Mouse (Mus musculus) hindbrain, embryonic 12.5 days (tissue): ENCODE results near the gene Slc25a3. TPM values are rescaled to one million over a fixed set of nuclear protein-coding genes. Genes with fewer than 3 reads are reported as not detected.

Experiments
- ATAC-seq: fragments of 200-750 bp; cut with Nextera tagmentation; 2 replicates; pipeline ENCODE4 v1.8.0; 2017; ENCODE audit warnings: moderate TSS enrichment; ENCODE audit not compliant: low FRiP score
- H3K27ac ChIP-seq: fragments of 300-500 bp; sonication (generic); 2 replicates; pipeline ENCODE4 v1.5.1; 2016; ENCODE audit warnings: mild to moderate bottlenecking
- H3K27me3 ChIP-seq: fragments of 300-500 bp; sonication (generic); 2 replicates; pipeline ENCODE4 v1.6.1; 2016; ENCODE audit warnings: mild to moderate bottlenecking
- H3K36me3 ChIP-seq: fragments of 300-500 bp; sonication (generic); 2 replicates; pipeline ENCODE4 v1.6.1; 2016; ENCODE audit warnings: mild to moderate bottlenecking
- H3K4me1 ChIP-seq: fragments of 300-500 bp; sonication (generic); 2 replicates; pipeline ENCODE4 v1.6.1; 2016
- H3K4me2 ChIP-seq: fragments of 300-500 bp; sonication (generic); replicated peaks from 2 replicates; pipeline ENCODE4 v1.6.1; 2016; ENCODE audit warnings: mild to moderate bottlenecking
- H3K4me3 ChIP-seq: fragments of 300-500 bp; sonication (generic); 2 replicates; pipeline ENCODE4 v1.5.1; 2016; ENCODE audit warnings: mild to moderate bottlenecking
- H3K9ac ChIP-seq: fragments of 300-500 bp; sonication (generic); 2 replicates; pipeline ENCODE4 v1.6.1; 2016; ENCODE audit warnings: mild to moderate bottlenecking, moderate library complexity
- H3K9me3 ChIP-seq: fragments of 300-500 bp; sonication (generic); replicated peaks from 2 replicates; pipeline ENCODE4 v1.6.1; 2016; ENCODE audit warnings: mild to moderate bottlenecking
- WGBS: fragments of 180-500 bp; shearing (Covaris S2); methylation state at CpG from one replicate; pipeline ENCODE4 v1.1.7; 2016; 5-methylcytosine and 5-hydroxymethylcytosine counted together
- polyA plus RNA-seq: library from polyadenylated mRNA; unstranded; fragments of >200 nt; fragmentation: Nextera tagmentation; extraction: Ambion mirVana; gene quantifications from 2 replicates; pipeline ENCODE4 v1.2.1, GENCODE M21; 2016

Gene Slc25a3
- polyA plus RNA-seq, 1 experiment from 2014 or later, result 390 TPM

DNA sequence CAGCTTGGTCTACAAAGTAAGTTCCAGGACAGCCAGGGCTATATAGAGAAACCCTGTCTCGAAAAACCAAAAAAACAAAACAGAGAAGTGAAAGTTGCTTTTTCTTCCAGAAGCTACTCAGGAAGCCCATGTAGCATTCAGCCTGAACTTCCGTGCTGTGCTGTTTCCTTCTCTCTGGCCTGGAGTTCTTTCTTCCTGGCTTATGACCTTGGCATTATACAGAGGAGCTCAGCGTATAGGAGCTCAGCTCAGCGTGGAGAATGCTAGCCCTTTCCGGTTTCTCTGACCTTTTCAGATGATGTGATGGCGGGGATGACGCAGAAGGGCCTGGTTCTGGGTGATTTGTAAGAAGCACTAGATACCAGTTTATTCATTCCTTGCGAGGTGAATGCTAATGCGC lies 13.5 kb upstream of the Slc25a3 start:
- WGBS, result 69% methylated on average over 9 of the region's 9 CpGs

DNA sequence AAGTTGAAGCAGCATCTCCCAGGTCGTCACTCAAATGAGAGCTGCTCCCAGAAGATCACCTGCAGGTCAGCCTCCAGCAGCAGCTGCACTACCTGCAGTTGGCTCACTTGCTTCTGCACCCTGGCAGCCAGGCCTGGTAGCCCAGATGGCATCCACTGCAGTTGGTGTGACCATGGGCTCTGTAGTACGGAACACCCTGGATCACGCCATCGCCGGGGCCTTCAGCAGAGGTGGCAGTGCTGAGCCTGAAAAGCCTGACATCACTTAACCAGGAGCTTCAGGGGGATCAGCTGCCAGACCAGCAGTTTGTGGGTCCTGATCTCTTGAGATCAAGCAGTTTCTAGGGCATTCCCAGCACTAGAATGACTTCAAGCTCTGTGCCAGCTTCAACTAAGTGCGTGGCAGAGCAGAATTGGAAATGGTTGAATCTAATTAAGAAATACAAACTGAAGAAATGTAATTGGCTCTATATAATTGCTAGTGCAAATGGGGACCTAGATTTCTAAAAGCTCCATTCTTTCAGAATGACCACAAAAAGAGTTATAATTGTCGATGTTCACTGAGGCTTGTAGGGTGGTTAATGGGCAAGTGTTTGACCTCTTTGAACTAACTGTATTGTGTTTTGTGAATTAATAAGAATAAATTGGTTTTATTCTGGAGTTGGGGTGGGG lies 11.6 kb upstream of the Slc25a3 start:
- Histone ChIP-seq H3K27me3 (no peaks in the 10 kb centered on the region), H3K27ac (no peak overlapping the region), H3K9me3 (no peaks in the 10 kb centered on the region), H3K9ac (no peak overlapping the region), H3K4me2 (no peak overlapping the region), H3K4me1 (no peaks in the 10 kb centered on the region), H3K4me3 (no peak overlapping the region), H3K36me3 (no peaks in the 10 kb centered on the region)
- 82% methylated on average over 7 of the region's 7 CpGs for WGBS
- no peak for ATAC-seq

More for the DNA sequence above, 13.5 kb upstream of the Slc25a3 start:
- H3K4me1 ChIP-seq, result no peaks in the 10 kb centered on the region
- no peaks in the 10 kb centered on the region for H3K27me3 ChIP-seq
- H3K4me2 ChIP-seq, result no peak overlapping the region
- H3K9me3 ChIP-seq, result no peaks in the 10 kb centered on the region
- H3K9ac ChIP-seq, result no peak overlapping the region
- H3K27ac ChIP-seq, result no peak overlapping the region
- H3K36me3 ChIP-seq, result no peaks in the 10 kb centered on the region
- H3K4me3 ChIP-seq, result no peak overlapping the region
- ATAC-seq, result no peak

DNA sequence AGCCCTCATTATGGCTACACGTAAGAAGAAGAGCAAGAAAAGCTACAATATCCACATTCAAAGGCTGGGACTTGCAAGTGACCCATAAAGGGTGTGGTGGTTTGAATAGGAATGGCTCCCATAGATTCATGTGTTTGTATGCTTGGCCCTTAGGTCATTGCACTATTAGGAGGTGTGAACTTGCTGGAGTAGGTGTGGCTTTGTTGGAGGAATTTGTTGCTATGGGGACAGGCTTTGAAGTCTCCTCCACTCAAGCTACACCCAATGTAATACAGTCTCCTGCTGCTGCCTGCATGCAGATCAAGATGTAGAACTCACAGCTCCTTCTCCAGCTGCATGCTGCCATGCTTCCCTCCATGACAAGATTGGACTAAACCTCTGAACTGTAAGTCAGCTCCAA lies 7.7 kb upstream of the Slc25a3 start:
- Histone ChIP-seq H3K36me3 (no peaks in the 10 kb centered on the region), H3K27ac (no peak overlapping the region), H3K9me3 (no peaks in the 10 kb centered on the region), H3K4me1 (no peaks in the 10 kb centered on the region), H3K9ac (no peak overlapping the region), H3K4me2 (no peak overlapping the region), H3K4me3 (no peak overlapping the region), H3K27me3 (no peaks in the 10 kb centered on the region)
- WGBS, result 86% methylated on average over 1 of the region's 1 CpGs
- no peak for ATAC-seq

DNA sequence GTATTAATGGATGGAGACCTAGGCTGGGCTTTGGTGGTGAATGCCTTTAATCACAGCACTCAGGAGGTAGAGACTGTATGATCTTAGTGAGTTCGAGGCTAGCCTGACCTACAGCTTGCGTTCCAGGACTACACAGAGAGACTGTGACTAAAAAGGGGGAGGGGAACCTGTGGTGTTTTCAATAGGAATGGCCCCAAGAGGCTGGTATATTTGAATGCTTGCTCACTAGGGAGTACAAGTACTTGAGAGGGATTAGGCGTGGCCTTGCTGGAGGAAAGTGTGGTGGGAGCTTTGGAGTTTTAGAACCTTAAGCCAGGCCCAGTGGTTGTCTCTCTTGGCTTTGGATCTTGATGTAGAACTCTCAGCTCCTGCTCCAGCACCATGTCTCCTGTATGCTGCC lies 6.9 kb upstream of the Slc25a3 start:
- Histone ChIP-seq H3K4me1 (no peaks in the 10 kb centered on the region), H3K4me3 (no peak overlapping the region), H3K27ac (no peak overlapping the region), H3K27me3 (no peaks in the 10 kb centered on the region), H3K9ac (no peak overlapping the region), H3K9me3 (no peaks in the 10 kb centered on the region), H3K36me3 (no peaks in the 10 kb centered on the region), H3K4me2 (no peak overlapping the region)
- WGBS, result 81% methylated on average over 3 of the region's 3 CpGs
- no peak for ATAC-seq

DNA sequence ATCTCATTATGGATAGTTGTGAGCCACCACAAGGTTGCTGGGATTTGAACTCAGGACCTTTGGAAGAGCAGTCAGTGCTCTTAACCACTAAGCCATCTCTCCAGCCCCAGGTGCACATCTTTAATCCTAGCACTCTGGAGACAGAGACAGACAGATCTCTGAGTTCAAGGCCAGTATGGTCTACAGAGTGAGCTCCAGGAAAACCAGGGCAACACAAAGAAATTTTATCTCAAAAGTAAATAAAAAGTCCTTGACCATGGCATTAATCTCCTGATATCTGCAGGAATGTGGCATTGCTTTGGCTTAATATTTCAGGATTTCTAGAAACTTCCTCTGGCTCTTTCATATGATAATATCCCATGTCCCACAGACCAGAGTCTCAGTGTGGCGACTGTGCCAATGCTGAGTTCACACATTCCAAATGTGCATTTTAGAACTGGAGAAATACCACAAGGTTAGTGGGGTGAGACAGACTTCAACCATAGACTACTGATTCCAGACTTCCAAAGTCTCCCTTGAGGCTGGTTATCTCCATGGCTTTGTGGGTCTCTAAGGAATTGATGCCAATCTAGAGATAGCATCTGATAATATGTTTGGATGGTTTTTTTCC lies 4.8 kb upstream of the Slc25a3 start:
- Histone ChIP-seq H3K4me2 (no peak overlapping the region), H3K27me3 (no peaks in the 10 kb centered on the region), H3K9ac (no peak overlapping the region), H3K9me3 (no peaks in the 10 kb centered on the region), H3K4me1 (0 out of 2 replicates have a peak, but pooled peaks cover 3% of the 10 kb centered on the region), H3K36me3 (no peaks in the 10 kb centered on the region), H3K4me3 (no peak overlapping the region), H3K27ac (no peak overlapping the region)
- 78% methylated on average over 1 of the region's 1 CpGs for WGBS
- ATAC-seq, result no peak

DNA sequence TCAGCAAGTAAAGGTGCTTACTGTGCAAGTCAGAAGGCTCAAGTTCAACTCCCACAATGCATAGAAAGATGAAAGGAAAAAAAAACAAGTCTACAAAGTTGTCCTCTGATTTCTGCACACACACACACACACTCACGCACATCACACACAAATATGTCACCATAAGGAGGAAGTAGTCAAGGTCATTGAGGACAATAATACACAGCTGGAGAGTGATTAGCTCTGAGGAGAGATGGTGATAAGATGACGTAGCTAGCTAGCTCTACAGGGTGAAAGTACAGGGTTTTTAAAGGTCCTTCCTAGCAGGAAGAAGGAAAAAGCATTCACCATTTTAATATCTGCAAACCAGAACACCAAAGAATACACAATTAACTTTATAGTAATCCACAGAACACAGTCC lies 3.5 kb upstream of the Slc25a3 start:
- Histone ChIP-seq H3K9me3 (no peaks in the 10 kb centered on the region), H3K4me3 (no peak overlapping the region), H3K36me3 (no peaks in the 10 kb centered on the region), H3K9ac (no peak overlapping the region), H3K4me2 (no peak overlapping the region), H3K27me3 (no peaks in the 10 kb centered on the region), H3K27ac (no peak overlapping the region), H3K4me1 (peaks cover 11% of the 10 kb centered on the region)
- no peak for ATAC-seq
- WGBS, result 90% methylated on average over 2 of the region's 2 CpGs

DNA sequence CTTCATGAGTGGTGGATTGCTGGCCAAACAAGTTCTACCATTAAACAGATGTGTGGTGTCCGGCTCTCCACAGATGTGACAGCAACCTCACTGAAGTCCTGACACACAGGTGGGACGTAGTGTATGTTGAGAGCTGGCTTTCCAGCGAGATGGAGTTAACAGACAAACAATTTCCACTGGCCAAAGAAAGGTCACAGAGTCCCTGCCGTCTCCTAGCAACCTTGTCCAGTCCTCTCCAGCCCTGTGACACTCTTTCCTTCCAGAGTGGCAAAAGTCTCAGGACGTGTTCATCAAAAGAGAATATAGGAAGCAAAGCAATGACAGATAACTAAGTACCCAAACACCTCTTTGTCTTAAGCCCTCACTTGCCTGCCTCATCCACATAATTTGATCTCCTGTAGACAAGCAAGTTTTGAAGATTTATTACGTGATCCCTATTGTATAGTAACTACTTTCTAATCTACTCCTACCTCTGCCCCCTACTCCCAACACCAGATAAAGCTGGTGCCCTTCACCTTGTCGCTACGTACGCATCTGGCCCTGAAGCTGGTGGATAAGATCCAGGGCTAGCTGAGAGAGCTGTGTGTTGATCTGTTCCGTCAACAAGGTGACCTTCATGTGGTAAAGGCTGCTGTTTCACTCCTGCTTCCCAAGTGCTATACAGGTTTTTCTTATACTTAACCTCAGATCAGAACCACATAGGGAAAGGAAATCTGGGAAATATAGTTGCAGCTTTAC lies 2.9 kb upstream of the Slc25a3 start:
- Histone ChIP-seq H3K4me3 (no peak overlapping the region), H3K9me3 (no peaks in the 10 kb centered on the region), H3K9ac (no peak overlapping the region), H3K4me2 (no peak overlapping the region), H3K27ac (no peak overlapping the region), H3K27me3 (no peaks in the 10 kb centered on the region), H3K36me3 (peaks cover 3% of the 10 kb centered on the region; the same call in 1 of the 2 replicates), H3K4me1 (peaks cover 17% of the 10 kb centered on the region)
- no peak for ATAC-seq
- 74% methylated on average over 10 of the region's 10 CpGs for WGBS

DNA sequence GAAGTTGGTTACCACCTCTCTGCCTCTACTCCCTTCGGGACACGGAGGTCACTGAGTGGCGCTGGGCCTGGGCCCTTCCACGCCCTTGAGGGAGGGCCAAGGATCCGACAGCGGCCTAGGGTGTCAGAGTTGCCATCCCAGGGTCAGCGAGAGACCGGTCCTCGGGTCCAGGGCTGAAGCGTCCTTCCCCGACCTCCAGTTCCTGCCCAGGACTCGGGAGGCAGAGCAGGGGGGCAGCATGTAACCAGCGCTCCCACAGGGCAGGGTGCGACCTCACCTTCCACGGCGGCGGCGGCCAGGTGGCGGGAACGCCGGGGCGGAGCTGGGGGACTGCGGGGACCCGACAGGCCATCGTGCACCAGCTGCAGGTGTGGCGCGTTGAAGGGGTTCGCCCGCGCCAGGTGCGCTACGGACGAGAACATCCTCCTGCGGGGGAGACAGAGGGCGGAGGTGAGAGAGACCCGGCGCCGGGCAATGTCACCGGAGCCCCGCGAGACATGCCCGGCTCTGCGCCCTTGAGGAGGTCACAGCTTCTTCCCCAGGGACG lies 505 bp downstream of the Slc25a3 start:
- peak overlapping the region; percentile 92 for H3K9ac ChIP-seq
- no peaks in the 10 kb centered on the region for H3K9me3 ChIP-seq
- peak overlapping the region; percentile 99 for H3K4me3 ChIP-seq
- peak overlapping the region; percentile 92 for H3K27ac ChIP-seq
- H3K4me1 ChIP-seq, result peaks cover 19% of the 10 kb centered on the region
- H3K27me3 ChIP-seq, result no peaks in the 10 kb centered on the region
- peak; percentile 80 for ATAC-seq
- H3K4me2 ChIP-seq, result peak overlapping the region; percentile 95
- WGBS, result under 1% methylated on average over 43 of the region's 44 CpGs
- H3K36me3 ChIP-seq, result peaks cover 31% of the 10 kb centered on the region

DNA sequence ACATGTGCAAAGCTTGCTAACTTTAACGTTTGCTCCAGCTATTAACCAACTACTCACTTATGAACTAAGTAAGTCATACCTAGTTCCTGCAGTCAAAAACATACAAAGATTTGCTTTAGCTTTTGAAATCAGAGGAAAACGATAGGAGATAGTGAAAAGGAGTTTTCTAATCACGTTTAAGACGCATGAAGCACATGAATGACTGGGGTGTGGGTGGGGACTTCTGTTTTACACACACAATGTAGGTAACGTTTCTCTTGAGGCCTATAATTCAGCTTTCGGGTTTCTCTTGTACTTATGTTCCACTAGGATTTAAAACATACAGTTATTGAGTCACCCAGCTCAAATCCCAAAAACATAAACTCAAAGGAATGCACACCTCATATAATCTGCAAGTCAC lies 1.2 kb downstream of the Slc25a3 start:
- Histone ChIP-seq H3K9ac (peak overlapping the region; percentile 92), H3K9me3 (no peaks in the 10 kb centered on the region), H3K4me2 (peak overlapping the region; percentile 95), H3K27me3 (no peaks in the 10 kb centered on the region), H3K4me1 (peaks cover 19% of the 10 kb centered on the region), H3K36me3 (peaks cover 38% of the 10 kb centered on the region), H3K4me3 (peak overlapping the region; percentile 99), H3K27ac (no peak overlapping the region)
- no peak for ATAC-seq
- WGBS, result 42% methylated on average over 6 of the region's 6 CpGs

DNA sequence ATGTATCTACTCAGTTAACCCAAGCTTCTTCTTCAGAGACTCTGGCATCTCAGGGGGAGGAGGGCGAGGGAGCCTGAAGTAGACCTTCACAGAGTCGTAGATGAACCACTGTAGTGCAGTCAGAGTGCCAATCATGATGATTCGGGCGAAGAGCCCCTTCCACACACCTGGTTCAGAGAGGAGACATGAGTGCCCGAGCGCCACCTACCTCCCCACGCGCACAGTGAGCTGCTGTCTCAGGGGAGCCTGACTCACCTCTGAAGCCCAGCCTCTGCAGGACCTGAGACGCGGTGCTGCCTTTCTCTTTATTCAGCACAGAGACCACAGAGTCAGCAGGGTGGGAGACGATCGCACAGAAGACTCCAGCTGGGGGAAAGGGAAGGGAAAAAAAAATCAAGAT lies 6.9 kb downstream of the Slc25a3 start:
- H3K27me3 ChIP-seq, result no peaks in the 10 kb centered on the region
- peaks cover 4% of the 10 kb centered on the region for H3K4me1 ChIP-seq
- peaks cover 10% of the 10 kb centered on the region; the same call in 1 of the 2 replicates for H3K9me3 ChIP-seq
- WGBS, result 94% methylated on average over 12 of the region's 12 CpGs
- H3K36me3 ChIP-seq, result peaks cover 87% of the 10 kb centered on the region
- no peak overlapping the region for H3K4me2 ChIP-seq
- H3K9ac ChIP-seq, result no peak overlapping the region
- no peak overlapping the region for H3K27ac ChIP-seq
- H3K4me3 ChIP-seq, result no peak overlapping the region
- ATAC-seq, result no peak

DNA sequence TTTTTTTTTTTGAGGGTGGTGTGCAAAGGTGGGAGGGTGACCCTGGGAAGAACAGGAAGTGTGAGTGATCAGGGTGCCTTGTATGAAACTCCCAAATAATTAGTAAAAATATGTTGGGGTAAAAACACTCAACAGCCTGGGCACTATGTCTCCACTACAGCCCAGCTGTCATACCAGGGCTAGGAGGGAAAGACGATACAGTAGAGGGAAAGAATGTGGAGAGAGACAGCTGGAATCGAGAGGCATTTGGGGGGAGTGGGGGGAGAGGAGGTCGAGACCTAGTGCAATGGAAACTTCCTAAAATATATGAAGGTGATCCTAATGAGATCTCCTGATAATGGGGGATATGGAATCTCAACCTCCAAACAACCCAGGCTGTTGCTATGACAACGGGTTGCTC lies 14.0 kb downstream of the Slc25a3 start:
- Histone ChIP-seq H3K27ac (no peak overlapping the region), H3K27me3 (no peaks in the 10 kb centered on the region), H3K9ac (no peak overlapping the region), H3K4me2 (no peak overlapping the region), H3K36me3 (peaks cover 32% of the 10 kb centered on the region), H3K4me3 (no peak overlapping the region), H3K9me3 (peaks cover 10% of the 10 kb centered on the region; the same call in 1 of the 2 replicates), H3K4me1 (no peaks in the 10 kb centered on the region)
- 81% methylated on average over 4 of the region's 4 CpGs for WGBS
- no peak for ATAC-seq

DNA sequence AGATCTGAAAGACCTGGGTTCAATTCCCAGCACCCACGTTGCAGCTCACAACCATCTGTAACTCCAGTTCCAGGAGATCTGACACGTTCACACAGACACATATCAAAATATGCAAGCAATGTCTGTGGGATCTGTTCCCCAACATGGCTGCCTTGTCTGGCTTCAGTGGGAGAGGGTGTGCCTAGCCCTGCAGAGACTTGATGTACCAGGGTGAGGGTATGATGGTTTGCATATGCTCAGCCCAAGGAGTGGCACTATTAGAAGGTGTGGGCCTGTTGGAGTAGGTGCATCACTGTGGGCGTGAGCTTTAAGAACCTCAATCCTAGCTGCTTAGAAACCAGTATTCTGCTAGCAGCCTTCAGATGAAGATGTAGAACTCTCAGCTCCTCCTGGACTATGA lies 17.9 kb downstream of the Slc25a3 start:
- no peak overlapping the region for H3K4me3 ChIP-seq
- H3K9ac ChIP-seq, result no peak overlapping the region
- no peaks in the 10 kb centered on the region for H3K4me1 ChIP-seq
- H3K27ac ChIP-seq, result no peak overlapping the region
- no peaks in the 10 kb centered on the region for H3K9me3 ChIP-seq
- H3K36me3 ChIP-seq, result peaks cover under 1% of the 10 kb centered on the region; the same call in 1 of the 2 replicates
- H3K4me2 ChIP-seq, result no peak overlapping the region
- WGBS, result 82% methylated on average over 3 of the region's 3 CpGs
- ATAC-seq, result no peak
- no peaks in the 10 kb centered on the region for H3K27me3 ChIP-seq
